Mouse (Mus musculus) CH12.LX (cell line): ENCODE results near the gene Coq2.

Source experiments
- CTCF ChIP-seq, 2 experiments: IDR thresholded peaks in 1 of 2; conservative IDR thresholded peaks in 1 of 2; 2 replicates each; pipeline ENCODE4 v1.5.1; 2011 to 2012; ENCODE audit warnings: low read depth in 2 of 2, low read length in 2 of 2, improper control_type of control experiment in 1 of 2, inconsistent platforms in 1 of 2, mild to moderate bottlenecking in 1 of 2, moderate library complexity in 1 of 2
- MAX ChIP-seq: IDR thresholded peaks from 2 replicates; pipeline ENCODE4 v1.6.1; 2011; ENCODE audit warnings: low read length, improper control_type of control experiment
- MYC ChIP-seq: IDR thresholded peaks from 2 replicates; pipeline ENCODE4 v1.6.1; 2011; ENCODE audit warnings: low read depth, mild to moderate bottlenecking, improper control_type of control experiment, low read length
- NELFE ChIP-seq: IDR thresholded peaks from 2 replicates; pipeline ENCODE4 v1.6.1; 2011; ENCODE audit warnings: low read depth, low read length, improper control_type of control experiment
- NRF1 ChIP-seq: IDR thresholded peaks from 2 replicates; pipeline ENCODE4 v1.6.1; 2014; ENCODE audit warnings: low read depth, mild to moderate bottlenecking, inconsistent platforms, low read length, improper control_type of control experiment, moderate library complexity
- POLR2A ChIP-seq: IDR thresholded peaks from 2 replicates; pipeline ENCODE4 v1.6.1; 2011; ENCODE audit warnings: low read depth, mild to moderate bottlenecking, improper control_type of control experiment, low read length

- no peak for TF ChIP-seq CTCF (conservative IDR thresholded peaks at IDR 0.05 in 1 of 2, IDR thresholded peaks at IDR 0.05 in 1 of 2; ENCODE audit: low read depth in 2 of 2, low read length in 2 of 2)
- TF ChIP-seq POLR2A, result no peak
- no peak for TF ChIP-seq MAX
- no peak for TF ChIP-seq MYC
- no peak for TF ChIP-seq NRF1
- no peak for TF ChIP-seq NELFE
Observed at GRCm38 (mm10) chr5:100697886-100698285, 22.9 kb upstream of the Coq2 start.
